Mouse (Mus musculus) neural tube, embryonic 12.5 days (tissue): ENCODE results near the gene Txnl4b. TPM values are rescaled to one million over a fixed set of nuclear protein-coding genes. Genes with fewer than 3 reads are reported as not detected.

ENCODE experiments used
- ATAC-seq: fragments of 200-750 bp; cut with Nextera tagmentation; 2 replicates; pipeline ENCODE4 v1.8.0; 2017; ENCODE audit warnings: low read depth, mild to moderate bottlenecking, moderate TSS enrichment, moderate library complexity; ENCODE audit not compliant: low FRiP score
- H3K27ac ChIP-seq: fragments of 300-500 bp; sonication (generic); 2 replicates; pipeline ENCODE4 v1.5.1; 2016
- H3K27me3 ChIP-seq: fragments of 300-500 bp; sonication (generic); replicated peaks from 2 replicates; pipeline ENCODE4 v1.6.1; 2016; ENCODE audit warnings: mild to moderate bottlenecking
- H3K36me3 ChIP-seq: fragments of 300-500 bp; sonication (generic); 2 replicates; pipeline ENCODE4 v1.6.1; 2016; ENCODE audit warnings: mild to moderate bottlenecking
- H3K4me1 ChIP-seq: fragments of 300-500 bp; sonication (generic); 2 replicates; pipeline ENCODE4 v1.6.1; 2016
- H3K4me2 ChIP-seq: fragments of 300-500 bp; sonication (generic); replicated peaks from 2 replicates; pipeline ENCODE4 v1.6.1; 2016; ENCODE audit warnings: mild to moderate bottlenecking
- H3K4me3 ChIP-seq: fragments of 300-500 bp; sonication (generic); 2 replicates; pipeline ENCODE4 v1.5.1; 2016
- H3K9ac ChIP-seq: fragments of 300-500 bp; sonication (generic); 2 replicates; pipeline ENCODE4 v1.6.1; 2016; ENCODE audit warnings: mild to moderate bottlenecking
- H3K9me3 ChIP-seq: fragments of 300-500 bp; sonication (generic); 2 replicates; pipeline ENCODE4 v1.6.1; 2016; ENCODE audit warnings: mild to moderate bottlenecking
- WGBS: fragments of 180-500 bp; shearing (Covaris S2); methylation state at CpG from one replicate; pipeline ENCODE4 v1.1.7; 2016; 5-methylcytosine and 5-hydroxymethylcytosine counted together
- polyA plus RNA-seq: library from polyadenylated mRNA; unstranded; fragments of >200 nt; fragmentation: Nextera tagmentation; extraction: Ambion mirVana; gene quantifications from 2 replicates; pipeline ENCODE4 v1.2.1, GENCODE M21; 2016

Gene Txnl4b
- polyA plus RNA-seq, result 23.4 and 28.4 TPM in 2 replicates

GRCm38 (mm10) chr8:109565498-109566333 is at the start of gene Txnl4b, which contains the start of gene Dhx38:
Txnl4b (plus strand) TSS chr8:109565892.
Dhx38 (minus strand) TSS chr8:109565861.
- ATAC-seq, result peak; percentile 99
- under 1% methylated on average over 52 of the region's 52 CpGs for WGBS
- Histone ChIP-seq H3K4me3 (peak within 1 kb of the TSS; percentile 78), H3K9me3 (no peaks in the 10 kb centered on the region), H3K4me2 (peak within 1 kb of the TSS; percentile 76), H3K36me3 (peaks cover 27% of the 10 kb centered on the region), H3K9ac (peak within 1 kb of the TSS; percentile 87), H3K27me3 (no peaks in the 10 kb centered on the region), H3K27ac (peak within 1 kb of the TSS; percentile 59), H3K4me1 (peaks cover 11% of the 10 kb centered on the region)

GRCm38 (mm10) chr8:109524008-109524407 is 41.7 kb upstream of the Txnl4b start:
- no peak for ATAC-seq
- Histone ChIP-seq H3K4me1 (no peaks in the 10 kb centered on the region), H3K27ac (no peak overlapping the region), H3K4me2 (no peak overlapping the region), H3K36me3 (no peaks in the 10 kb centered on the region), H3K9me3 (no peaks in the 10 kb centered on the region), H3K9ac (no peak overlapping the region), H3K27me3 (no peaks in the 10 kb centered on the region), H3K4me3 (no peak overlapping the region)
- 87% methylated on average over 2 of the region's 2 CpGs for WGBS

- Histone ChIP-seq H3K36me3 (no peaks in the 10 kb centered on the region), H3K4me2 (no peak overlapping the region), H3K4me1 (0 out of 2 replicates have a peak, but pooled peaks cover 5% of the 10 kb centered on the region), H3K9ac (no peak overlapping the region), H3K27me3 (no peaks in the 10 kb centered on the region), H3K4me3 (no peak overlapping the region), H3K9me3 (no peaks in the 10 kb centered on the region), H3K27ac (no peak overlapping the region)
- no peak for ATAC-seq
- WGBS, result 89% methylated on average over 19 of the region's 19 CpGs
These were observed 30.3 kb upstream of the Txnl4b start for GRCm38 (mm10) chr8:109535140-109535990.

DNA sequence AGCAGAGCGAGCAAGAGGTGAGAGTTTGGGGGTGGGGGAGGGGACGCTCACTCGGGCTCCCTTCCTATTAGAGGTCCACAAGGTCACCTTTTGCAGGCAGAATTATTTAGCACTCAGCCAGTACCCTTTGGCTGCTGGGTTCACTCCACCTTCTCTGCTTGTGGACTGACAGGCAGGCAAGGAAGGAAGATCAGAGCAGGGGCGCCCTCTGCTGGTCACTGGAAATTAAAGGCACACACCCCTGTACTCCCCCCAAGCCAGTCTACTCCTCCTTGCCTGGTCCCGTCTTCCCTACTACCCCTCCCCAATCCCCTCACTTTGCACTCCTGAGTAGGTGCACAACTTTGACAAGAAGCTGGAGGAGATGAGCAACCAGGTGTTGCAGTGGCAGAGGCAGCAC is 29.0 kb upstream of the Txnl4b start:
- no peak overlapping the region for H3K4me3 ChIP-seq
- 0 out of 2 replicates have a peak, but pooled peaks cover 5% of the 10 kb centered on the region for H3K4me1 ChIP-seq
- H3K9ac ChIP-seq, result no peak overlapping the region
- WGBS, result 9% methylated on average over 5 of the region's 5 CpGs
- H3K27ac ChIP-seq, result no peak overlapping the region
- no peak overlapping the region; the same call in 1 of the 2 replicates for H3K4me2 ChIP-seq
- no peaks in the 10 kb centered on the region for H3K27me3 ChIP-seq
- H3K9me3 ChIP-seq, result no peaks in the 10 kb centered on the region
- H3K36me3 ChIP-seq, result no peaks in the 10 kb centered on the region
- ATAC-seq, result peak; percentile 65; the same call in 1 of the 2 replicates

GRCm38 (mm10) chr8:109542165-109542564 is 23.5 kb upstream of the Txnl4b start:
- no peaks in the 10 kb centered on the region for H3K4me1 ChIP-seq
- H3K9me3 ChIP-seq, result no peaks in the 10 kb centered on the region
- no peaks in the 10 kb centered on the region for H3K27me3 ChIP-seq
- WGBS, result 68% methylated on average over 5 of the region's 5 CpGs
- no peak for ATAC-seq
- H3K4me3 ChIP-seq, result no peak overlapping the region
- H3K27ac ChIP-seq, result no peak overlapping the region
- H3K36me3 ChIP-seq, result peaks cover 12% of the 10 kb centered on the region
- H3K9ac ChIP-seq, result no peak overlapping the region
- H3K4me2 ChIP-seq, result no peak overlapping the region

DNA sequence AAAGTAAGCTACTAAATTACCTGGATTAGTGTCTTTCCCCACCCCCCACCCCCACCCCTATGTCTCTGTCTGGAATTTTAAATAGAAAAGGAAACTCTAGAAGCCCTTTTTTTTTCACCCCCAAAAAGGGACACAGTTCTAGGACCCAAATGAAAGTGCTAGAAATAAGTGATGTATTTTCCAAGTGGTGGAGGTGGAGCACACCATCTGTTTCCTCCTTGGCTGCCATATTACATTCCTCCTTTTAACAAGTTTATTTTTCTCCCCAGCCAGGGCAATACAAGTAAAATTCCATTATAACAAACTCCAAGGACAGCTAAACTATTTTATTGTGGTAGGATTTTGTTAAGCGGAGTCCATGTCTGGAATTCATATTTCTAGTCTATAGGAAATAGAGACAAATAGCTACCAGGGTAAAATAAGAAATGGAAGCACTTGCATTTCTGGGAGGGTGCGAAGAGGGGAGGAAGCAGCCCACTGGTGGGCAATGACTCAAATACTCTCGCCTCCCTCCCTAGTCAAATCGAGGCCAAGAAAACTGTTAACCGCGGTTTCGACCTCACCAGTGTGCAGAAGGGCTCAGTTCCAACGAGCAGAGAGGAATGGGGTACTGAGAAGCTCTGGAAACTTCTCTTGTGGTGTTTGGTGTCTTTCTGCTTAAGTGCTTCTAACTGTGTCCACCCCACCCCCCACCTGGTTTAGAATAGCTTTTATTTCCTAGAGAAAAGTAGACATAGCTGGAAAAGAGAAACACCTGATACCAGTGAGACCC is 22.8 kb upstream of the Txnl4b start:
- Histone ChIP-seq H3K4me3 (no peak overlapping the region), H3K9me3 (no peaks in the 10 kb centered on the region), H3K36me3 (peaks cover 20% of the 10 kb centered on the region), H3K9ac (no peak overlapping the region), H3K4me1 (no peaks in the 10 kb centered on the region), H3K27ac (no peak overlapping the region), H3K4me2 (no peak overlapping the region), H3K27me3 (no peaks in the 10 kb centered on the region)
- 85% methylated on average over 8 of the region's 8 CpGs for WGBS
- ATAC-seq, result no peak

GRCm38 (mm10) chr8:109544049-109544448 is 21.6 kb upstream of the Txnl4b start:
- Histone ChIP-seq H3K4me1 (no peaks in the 10 kb centered on the region), H3K9ac (no peak overlapping the region), H3K27ac (no peak overlapping the region), H3K4me3 (no peak overlapping the region), H3K36me3 (peaks cover 31% of the 10 kb centered on the region), H3K27me3 (no peaks in the 10 kb centered on the region), H3K9me3 (no peaks in the 10 kb centered on the region), H3K4me2 (no peak overlapping the region)
- WGBS, result 64% methylated on average over 3 of the region's 3 CpGs
- ATAC-seq, result no peak

DNA sequence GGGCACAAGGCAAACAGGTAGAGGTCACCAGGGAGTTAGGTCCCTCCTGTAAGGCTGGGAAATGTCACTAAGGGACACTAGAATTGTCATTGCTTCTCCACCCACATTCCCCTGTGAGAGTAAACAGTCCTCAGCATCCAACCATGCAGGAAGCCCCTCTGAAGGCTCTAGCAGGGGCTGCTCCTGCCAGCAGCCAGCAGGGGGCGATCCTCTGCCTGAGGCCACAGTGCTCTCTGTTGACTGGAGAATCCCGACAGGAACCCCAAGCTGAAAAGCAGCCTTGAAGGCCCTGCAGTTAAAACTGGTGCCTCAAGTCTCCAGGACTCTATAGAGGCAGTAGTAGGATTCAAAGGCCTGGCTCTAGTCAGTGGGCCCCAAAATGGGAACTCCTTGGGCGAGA is 14.0 kb upstream of the Txnl4b start:
- no peak for ATAC-seq
- Histone ChIP-seq H3K36me3 (peaks cover 99% of the 10 kb centered on the region), H3K27me3 (no peaks in the 10 kb centered on the region), H3K4me3 (no peak overlapping the region), H3K4me1 (no peaks in the 10 kb centered on the region), H3K9me3 (no peaks in the 10 kb centered on the region), H3K4me2 (no peak overlapping the region), H3K27ac (no peak overlapping the region), H3K9ac (no peak overlapping the region)
- WGBS, result 38% methylated on average over 3 of the region's 3 CpGs

DNA sequence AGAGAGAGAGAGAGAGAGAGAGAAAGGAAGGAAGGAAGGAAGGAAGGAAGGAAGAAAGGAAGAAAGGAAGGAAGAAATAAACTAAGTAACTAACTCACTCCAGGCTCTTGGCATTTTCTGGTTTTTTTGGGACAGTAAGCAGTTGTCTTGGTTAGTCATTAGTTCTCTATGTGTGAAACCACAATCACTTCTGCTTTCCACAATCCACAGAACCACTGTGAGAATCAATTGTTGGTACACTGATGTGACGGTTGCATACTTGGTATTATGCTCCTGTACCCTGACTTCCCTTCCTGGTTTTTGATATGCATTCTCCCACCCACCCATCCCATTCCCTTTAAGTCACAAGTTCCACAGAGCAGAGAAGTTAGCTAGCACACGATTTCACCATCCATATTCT is 1.8 kb upstream of the Txnl4b start:
- Histone ChIP-seq H3K27ac (no peak overlapping the region), H3K4me3 (no peak overlapping the region), H3K36me3 (peaks cover 38% of the 10 kb centered on the region), H3K27me3 (no peaks in the 10 kb centered on the region), H3K4me1 (peaks cover 11% of the 10 kb centered on the region), H3K4me2 (no peak overlapping the region), H3K9me3 (no peaks in the 10 kb centered on the region), H3K9ac (no peak overlapping the region)
- WGBS, result 78% methylated on average over 2 of the region's 2 CpGs
- no peak for ATAC-seq

DNA sequence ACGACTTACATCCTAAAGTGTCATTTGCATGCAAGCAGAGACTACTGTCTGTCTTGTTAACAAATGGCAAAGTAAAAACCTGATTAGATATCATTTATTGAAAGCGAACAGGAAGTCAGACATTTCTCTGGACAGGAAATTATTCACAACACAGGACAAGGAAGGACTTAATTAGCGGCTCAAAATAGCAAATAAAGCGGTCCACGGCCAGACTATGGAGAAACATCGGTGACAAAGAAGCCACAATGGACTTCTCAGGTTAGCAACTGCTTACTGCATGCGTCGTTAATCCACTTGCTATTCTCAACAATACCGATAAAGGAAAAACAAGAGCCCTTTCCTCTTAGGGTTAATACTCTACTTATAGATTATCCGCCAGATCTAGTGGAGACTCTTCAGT is 926 bp upstream of the Txnl4b start:
- peak overlapping the region; percentile 87 for H3K9ac ChIP-seq
- H3K4me2 ChIP-seq, result peak overlapping the region; percentile 76
- H3K27me3 ChIP-seq, result no peaks in the 10 kb centered on the region
- no peak for ATAC-seq
- WGBS, result 5% methylated on average over 10 of the region's 10 CpGs
- H3K9me3 ChIP-seq, result no peaks in the 10 kb centered on the region
- peaks cover 35% of the 10 kb centered on the region for H3K36me3 ChIP-seq
- no peak overlapping the region for H3K27ac ChIP-seq
- H3K4me3 ChIP-seq, result peak overlapping the region; percentile 78
- H3K4me1 ChIP-seq, result peaks cover 11% of the 10 kb centered on the region

DNA sequence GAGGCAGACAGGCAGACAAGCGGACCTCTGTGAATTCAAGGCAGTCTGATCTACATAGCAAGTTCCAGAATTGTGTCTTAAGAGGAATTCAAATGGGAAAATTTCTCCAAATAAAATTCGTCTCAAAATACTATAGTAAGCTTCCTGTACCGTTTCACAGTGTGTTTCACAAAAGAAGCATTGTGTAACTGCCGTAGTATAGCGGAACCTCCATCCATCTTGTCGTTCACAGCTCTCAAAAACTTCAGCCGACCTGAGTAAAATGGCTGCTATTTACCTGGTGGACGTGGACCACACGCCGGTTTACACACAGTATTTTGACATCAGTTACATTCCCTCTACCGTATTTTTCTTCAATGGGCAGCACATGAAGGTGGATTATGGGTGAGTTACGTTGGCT is 5.4 kb downstream of the Txnl4b start:
- Histone ChIP-seq H3K4me1 (peaks cover 6% of the 10 kb centered on the region), H3K9me3 (no peaks in the 10 kb centered on the region), H3K36me3 (peaks cover 24% of the 10 kb centered on the region; the same call in 1 of the 2 replicates), H3K27ac (no peak overlapping the region), H3K4me2 (no peak overlapping the region), H3K27me3 (no peaks in the 10 kb centered on the region), H3K4me3 (no peak overlapping the region), H3K9ac (no peak overlapping the region)
- no peak for ATAC-seq
- WGBS, result 89% methylated on average over 12 of the region's 12 CpGs
